Mouse (Mus musculus) testis, adult 2 months (tissue): ENCODE measurements around the gene Efnb3. TPM values are rescaled to one million over a fixed set of nuclear protein-coding genes. Genes with fewer than 3 reads are reported as not detected.

Source experiments
- H3K27ac ChIP-seq: fragments of 200-500 bp; 2 replicates; pipeline ENCODE4 v1.5.1; 2012; ENCODE audit warnings: low read depth, low read length; ENCODE audit not compliant: control insufficient read depth, insufficient read depth
- H3K27me3 ChIP-seq: fragments of 200-500 bp; 2 replicates; pipeline ENCODE4 v1.6.1; 2012; ENCODE audit warnings: mild to moderate bottlenecking, low read length, moderate library complexity; ENCODE audit not compliant: control insufficient read depth, insufficient read depth
- H3K36me3 ChIP-seq: fragments of 200-500 bp; 2 replicates; pipeline ENCODE4 v1.6.1; 2012; ENCODE audit warnings: mild to moderate bottlenecking, low read length; ENCODE audit not compliant: control insufficient read depth, insufficient read depth
- H3K4me1 ChIP-seq: fragments of 200-500 bp; 2 replicates; pipeline ENCODE4 v1.6.1; 2012; ENCODE audit warnings: low read length; ENCODE audit not compliant: control insufficient read depth, insufficient read depth
- H3K4me3 ChIP-seq: fragments of 200-500 bp; 2 replicates; pipeline ENCODE4 v1.5.1; 2012; ENCODE audit warnings: low read depth, mild to moderate bottlenecking, low read length, moderate library complexity, mixed read lengths; ENCODE audit not compliant: control insufficient read depth
- CTCF ChIP-seq: fragments of 200-500 bp; IDR thresholded peaks from 2 replicates; pipeline ENCODE4 v1.5.1; 2012; ENCODE audit warnings: low read depth, mild to moderate bottlenecking, inconsistent platforms, low read length, moderate library complexity; ENCODE audit not compliant: control insufficient read depth, insufficient read depth, insufficient replicate concordance
- POLR2A ChIP-seq: fragments of 200-500 bp; IDR thresholded peaks from 2 replicates; pipeline ENCODE4 v1.6.1; 2012; ENCODE audit warnings: low read depth, mild to moderate bottlenecking, inconsistent platforms, low read length, moderate library complexity; ENCODE audit not compliant: control insufficient read depth
- polyA plus RNA-seq: library from polyadenylated mRNA; depleted of rRNA; stranded (reverse); fragments of >200 nt; gene quantifications from 2 replicates; pipeline ENCODE4 v1.2.3, GENCODE M21; 2012

Gene Efnb3
- polyA plus RNA-seq, 1 experiment = 3.3 TPM

- no peak for TF ChIP-seq POLR2A
- no peak for TF ChIP-seq CTCF
- peak overlapping the region; percentile 77 for H3K4me3 ChIP-seq
- H3K36me3 ChIP-seq = no peaks in the 10 kb centered on the region
- peaks cover 19% of the 10 kb centered on the region for H3K4me1 ChIP-seq
- H3K27me3 ChIP-seq = no peaks in the 10 kb centered on the region
- H3K27ac ChIP-seq = peak overlapping the region; percentile 54
Measured at GRCm38 (mm10) chr11:69604795-69605664, 45.0 kb upstream of the Efnb3 start.

- H3K4me3 ChIP-seq = no peak overlapping the region; the same call in 1 of the 2 replicates
- H3K27me3 ChIP-seq = no peaks in the 10 kb centered on the region
- TF ChIP-seq POLR2A (no peak), CTCF (no peak)
- H3K27ac ChIP-seq = no peak overlapping the region
- peaks cover 20% of the 10 kb centered on the region for H3K4me1 ChIP-seq
- no peaks in the 10 kb centered on the region for H3K36me3 ChIP-seq
Measured at GRCm38 (mm10) chr11:69604347-69604746, 44.3 kb upstream of the Efnb3 start.

- H3K27me3 ChIP-seq = no peaks in the 10 kb centered on the region
- peaks cover 20% of the 10 kb centered on the region for H3K4me1 ChIP-seq
- TF ChIP-seq POLR2A = no peak
- no peak overlapping the region for H3K27ac ChIP-seq
- no peak overlapping the region for H3K4me3 ChIP-seq
- H3K36me3 ChIP-seq = no peaks in the 10 kb centered on the region
Measured at GRCm38 (mm10) chr11:69603516-69603915, 43.5 kb upstream of the Efnb3 start.

GRCm38 (mm10) chr11:69601768-69602167 is 41.8 kb upstream of the Efnb3 start:
- H3K27ac ChIP-seq = peak overlapping the region; percentile 52
- H3K36me3 ChIP-seq = no peaks in the 10 kb centered on the region
- H3K27me3 ChIP-seq = no peaks in the 10 kb centered on the region
- H3K4me3 ChIP-seq = no peak overlapping the region
- peaks cover 20% of the 10 kb centered on the region for H3K4me1 ChIP-seq
- no peak for TF ChIP-seq CTCF
- TF ChIP-seq POLR2A = no peak

- no peak overlapping the region for H3K4me3 ChIP-seq
Measured at GRCm38 (mm10) chr11:69600098-69600497, 40.1 kb upstream of the Efnb3 start.

GRCm38 (mm10) chr11:69599436-69599835 is 39.4 kb upstream of the Efnb3 start:
- TF ChIP-seq CTCF = no peak
- TF ChIP-seq POLR2A = no peak
- Histone ChIP-seq H3K27me3 (no peaks in the 10 kb centered on the region), H3K36me3 (no peaks in the 10 kb centered on the region), H3K4me3 (no peak overlapping the region), H3K4me1 (peaks cover 5% of the 10 kb centered on the region), H3K27ac (no peak overlapping the region)

More at GRCm38 (mm10) chr11:69600098-69600497, 40.1 kb upstream of the Efnb3 start:
- Histone ChIP-seq H3K27me3 (no peaks in the 10 kb centered on the region), H3K27ac (no peak overlapping the region; the same call in 1 of the 2 replicates), H3K36me3 (no peaks in the 10 kb centered on the region), H3K4me1 (peaks cover 12% of the 10 kb centered on the region)
- no peak for TF ChIP-seq POLR2A
- TF ChIP-seq CTCF = no peak

GRCm38 (mm10) chr11:69594853-69595252 is 34.8 kb upstream of the Efnb3 start:
- Histone ChIP-seq H3K4me3 (no peak overlapping the region), H3K27ac (no peak overlapping the region), H3K36me3 (no peaks in the 10 kb centered on the region; the same call in 1 of the 2 replicates), H3K27me3 (no peaks in the 10 kb centered on the region), H3K4me1 (no peaks in the 10 kb centered on the region; the same call in 1 of the 2 replicates)
- TF ChIP-seq POLR2A (no peak), CTCF (no peak)

GRCm38 (mm10) chr11:69592799-69593198 is 32.8 kb upstream of the Efnb3 start:
- H3K36me3 ChIP-seq = peaks cover 4% of the 10 kb centered on the region; the same call in 1 of the 2 replicates
- no peak for TF ChIP-seq POLR2A
- no peak for TF ChIP-seq CTCF

More at GRCm38 (mm10) chr11:69592799-69593198, 32.8 kb upstream of the Efnb3 start:
- Histone ChIP-seq H3K27me3 (no peaks in the 10 kb centered on the region), H3K4me1 (no peaks in the 10 kb centered on the region), H3K4me3 (no peak overlapping the region), H3K27ac (no peak overlapping the region)
